Mouse (Mus musculus) MEL (cell line): ENCODE results near the gene Emp2. TPM values are rescaled to one million over a fixed set of nuclear protein-coding genes. Genes with fewer than 3 reads are reported as not detected.

ENCODE experiments used
- DNase-seq: peaks from one replicate; pipeline ENCODE4 v3.0.0; 2011; ENCODE audit warnings: low read depth, low spot score
- H3K27ac ChIP-seq: 2 replicates; pipeline ENCODE4 v1.5.1; 2012; ENCODE audit warnings: low read depth, mild to moderate bottlenecking, control low read depth, low read length, moderate library complexity; ENCODE audit not compliant: control insufficient read depth
- H3K27me3 ChIP-seq, 2 experiments: fragments of 150-350 bp in 1 of 2; sonication (generic) in 1 of 2; 2 replicates each; pipeline ENCODE4 v1.6.1; 2012; ENCODE audit warnings: low read length in 2 of 2, mild to moderate bottlenecking in 2 of 2, improper control_type of control experiment in 1 of 2, moderate library complexity in 1 of 2; ENCODE audit not compliant: insufficient read depth in 2 of 2, control insufficient read depth in 1 of 2
- H3K36me3 ChIP-seq, 2 experiments: 2 replicates each; pipeline ENCODE4 v1.6.1; 2012 to 2014; ENCODE audit warnings: low read length in 2 of 2, improper control_type of control experiment in 1 of 2, inconsistent platforms in 1 of 2, mild to moderate bottlenecking in 1 of 2; ENCODE audit not compliant: insufficient read depth in 2 of 2, control insufficient read depth in 1 of 2
- H3K4me1 ChIP-seq, 2 experiments: fragments of 150-350 bp in 1 of 2; sonication (generic) in 1 of 2; 2 replicates each; pipeline ENCODE4 v1.6.1; 2012; ENCODE audit warnings: low read length in 2 of 2, improper control_type of control experiment in 1 of 2, mild to moderate bottlenecking in 1 of 2; ENCODE audit not compliant: insufficient read depth in 2 of 2, control insufficient read depth in 1 of 2
- H3K4me3 ChIP-seq, 2 experiments: fragments of 150-350 bp in 1 of 2; sonication (generic) in 1 of 2; 2 replicates each; pipeline ENCODE4 v1.5.1; 2012; ENCODE audit warnings: low read depth in 2 of 2, low read length in 2 of 2, mild to moderate bottlenecking in 2 of 2, moderate library complexity in 2 of 2, control low read depth in 1 of 2, improper control_type of control experiment in 1 of 2; ENCODE audit not compliant: control insufficient read depth in 1 of 2, insufficient read depth in 1 of 2
- H3K79me2 ChIP-seq: 2 replicates; pipeline ENCODE4 v1.6.1; 2012; ENCODE audit warnings: mild to moderate bottlenecking, low read length, moderate library complexity; ENCODE audit not compliant: control insufficient read depth, poor library complexity, insufficient read depth
- H3K9ac ChIP-seq: 2 replicates; pipeline ENCODE4 v1.6.1; 2012; ENCODE audit warnings: low read depth, mild to moderate bottlenecking, control low read depth, low read length, moderate library complexity; ENCODE audit not compliant: control insufficient read depth, poor library complexity, severe bottlenecking
- H3K9me3 ChIP-seq: fragments of 150-350 bp; sonication (generic); replicated peaks from 2 replicates; pipeline ENCODE4 v1.6.1; 2012; ENCODE audit warnings: mild to moderate bottlenecking, low read length, improper control_type of control experiment, moderate library complexity; ENCODE audit not compliant: insufficient read depth
- CHD1 ChIP-seq: IDR thresholded peaks from 2 replicates; pipeline ENCODE4 v1.6.1; 2012; ENCODE audit warnings: low read depth, mild to moderate bottlenecking, inconsistent platforms, low read length, improper control_type of control experiment
- CHD2 ChIP-seq: IDR thresholded peaks from 2 replicates; pipeline ENCODE4 v1.6.1; 2011; ENCODE audit warnings: low read length, improper control_type of control experiment
- CTCF ChIP-seq, 3 experiments: IDR thresholded peaks in 2 of 3; conservative IDR thresholded peaks in 1 of 3; 2 replicates each; pipeline ENCODE4 v1.5.1; 2011 to 2012; ENCODE audit warnings: low read length in 3 of 3, low read depth in 2 of 3, mild to moderate bottlenecking in 2 of 3, improper control_type of control experiment in 1 of 3, inconsistent platforms in 1 of 3, mixed read lengths in 1 of 3, moderate library complexity in 1 of 3; ENCODE audit not compliant: control insufficient read depth in 1 of 3, insufficient read depth in 1 of 3, poor library complexity in 1 of 3, severe bottlenecking in 1 of 3
- E2F4 ChIP-seq: IDR thresholded peaks from 2 replicates; pipeline ENCODE4 v1.6.1; 2011; ENCODE audit warnings: low read depth, low read length, improper control_type of control experiment, borderline replicate concordance
- EP300 ChIP-seq, 2 experiments: IDR thresholded peaks; 2 replicates each; pipeline ENCODE4 v1.6.1; 2011; ENCODE audit warnings: improper control_type of control experiment in 2 of 2, low read length in 2 of 2, low read depth in 1 of 2, mild to moderate bottlenecking in 1 of 2
- HCFC1 ChIP-seq: IDR thresholded peaks from 2 replicates; pipeline ENCODE4 v1.6.1; 2012; ENCODE audit warnings: low read depth, mild to moderate bottlenecking, inconsistent platforms, low read length, improper control_type of control experiment, moderate library complexity
- KAT2A ChIP-seq: conservative IDR thresholded peaks from 2 replicates; pipeline ENCODE4 v1.6.1; 2012; ENCODE audit warnings: low read depth, low read length, improper control_type of control experiment, inconsistent platforms
- MAX ChIP-seq: IDR thresholded peaks from 2 replicates; pipeline ENCODE4 v1.6.1; 2011; ENCODE audit warnings: low read length, improper control_type of control experiment
- MAZ ChIP-seq: IDR thresholded peaks from 2 replicates; pipeline ENCODE4 v1.6.1; 2012; ENCODE audit warnings: low read depth, mild to moderate bottlenecking, inconsistent platforms, low read length, improper control_type of control experiment
- MXI1 ChIP-seq: IDR thresholded peaks from 2 replicates; pipeline ENCODE4 v1.6.1; 2011; ENCODE audit warnings: mild to moderate bottlenecking, low read depth, low read length, improper control_type of control experiment
- MYC ChIP-seq: IDR thresholded peaks from 2 replicates; pipeline ENCODE4 v1.6.1; 2011; ENCODE audit warnings: low read depth, mild to moderate bottlenecking, low read length, improper control_type of control experiment, moderate library complexity
- NELFE ChIP-seq: IDR thresholded peaks from 2 replicates; pipeline ENCODE4 v1.6.1; 2011; ENCODE audit warnings: low read depth, low read length, improper control_type of control experiment
- NRF1 ChIP-seq: IDR thresholded peaks from 2 replicates; pipeline ENCODE4 v1.6.1; 2014; ENCODE audit warnings: low read depth, mild to moderate bottlenecking, inconsistent platforms, low read length, improper control_type of control experiment, moderate library complexity; ENCODE audit not compliant: poor library complexity, insufficient read depth, severe bottlenecking
- POLR2AphosphoS2 ChIP-seq: IDR thresholded peaks from 2 replicates; pipeline ENCODE4 v1.6.1; 2011; ENCODE audit warnings: low read length, improper control_type of control experiment
- POLR2AphosphoS5 ChIP-seq: IDR thresholded peaks from 2 replicates; pipeline ENCODE4 v1.6.1; 2012; ENCODE audit warnings: low read depth, borderline replicate concordance, mild to moderate bottlenecking, inconsistent platforms, low read length, moderate library complexity, mixed read lengths
- RAD21 ChIP-seq: IDR thresholded peaks from 2 replicates; pipeline ENCODE4 v1.6.1; 2011; ENCODE audit warnings: mild to moderate bottlenecking, low read depth, low read length, improper control_type of control experiment
- SIN3A ChIP-seq: IDR thresholded peaks from 2 replicates; pipeline ENCODE4 v1.6.1; 2012; ENCODE audit warnings: low read length, improper control_type of control experiment, inconsistent platforms
- USF1 ChIP-seq: IDR thresholded peaks from 2 replicates; pipeline ENCODE4 v1.6.1; 2014; ENCODE audit warnings: low read depth, mild to moderate bottlenecking, inconsistent platforms, low read length, improper control_type of control experiment, moderate library complexity
- USF2 ChIP-seq, 2 experiments: IDR thresholded peaks; 2 replicates each; pipeline ENCODE4 v1.6.1; 2011 to 2012; ENCODE audit warnings: improper control_type of control experiment in 2 of 2, low read length in 2 of 2, borderline replicate concordance in 1 of 2, inconsistent platforms in 1 of 2, low read depth in 1 of 2, mild to moderate bottlenecking in 1 of 2; ENCODE audit not compliant: insufficient read depth in 1 of 2
- ZKSCAN1 ChIP-seq: IDR thresholded peaks from 2 replicates; pipeline ENCODE4 v1.6.1; 2012; ENCODE audit warnings: low read depth, mild to moderate bottlenecking, inconsistent platforms, low read length, improper control_type of control experiment, moderate library complexity
- ZMIZ1 ChIP-seq: IDR thresholded peaks from 2 replicates; pipeline ENCODE4 v1.6.1; 2012; ENCODE audit warnings: low read depth, mild to moderate bottlenecking, inconsistent platforms, low read length, improper control_type of control experiment, moderate library complexity
- polyA plus RNA-seq, 2 experiments: library from polyadenylated mRNA; stranded (reverse) in 1 of 2; unstranded in 1 of 2; fragments of >175 nt in 1 of 2; fragments of >200 nt in 1 of 2; gene quantifications; 2 replicates each; pipeline versions ENCODE4 v1.2.1 to v1.2.4; 2012; ENCODE audit warnings: low replicate concordance in 2 of 2, low read depth in 1 of 2; ENCODE audit not compliant: insufficient read length in 2 of 2, insufficient read depth in 1 of 2, missing spikeins in 1 of 2
- total RNA-seq: library from RNA; depleted of rRNA; stranded (reverse); fragments of 300-350 nt; gene quantifications from 2 replicates; pipeline ENCODE4 v1.2.3, GENCODE M21; 2012

The Emp2 gene
- total and polyA plus RNA-seq, 3 experiments = not detected

DNA sequence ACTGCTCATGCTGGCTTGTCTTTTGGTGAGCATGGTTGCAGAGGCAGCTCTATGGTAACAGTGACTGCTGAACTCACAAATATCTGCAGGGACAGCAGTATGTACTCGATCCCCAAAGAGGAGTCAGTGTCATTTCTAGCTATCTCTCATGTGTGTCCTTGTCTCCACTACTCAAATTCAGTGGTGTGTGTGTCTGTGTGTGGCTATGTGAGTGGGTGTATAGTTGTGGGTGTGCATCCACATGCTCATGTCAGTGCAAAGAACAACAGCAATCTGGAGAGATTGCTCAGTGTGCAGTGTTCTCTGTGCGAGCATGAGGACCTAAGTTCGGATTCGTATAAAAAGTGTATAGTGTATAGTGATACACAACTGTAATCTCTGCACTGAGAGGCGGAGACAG is 24.8 kb upstream of the Emp2 start:
- Histone ChIP-seq H3K4me3 (no peak overlapping the region), H3K36me3 (no peaks in the 10 kb centered on the region), H3K79me2 (no peaks in the 10 kb centered on the region), H3K27me3 (no peaks in the 10 kb centered on the region; a peak in 1 of 4 replicates), H3K27ac (no peak overlapping the region), H3K4me1 (no peaks in the 10 kb centered on the region), H3K9ac (no peak overlapping the region), H3K9me3 (no peaks in the 10 kb centered on the region)
- no peak for TF ChIP-seq USF1
- no peak for TF ChIP-seq USF2 (IDR thresholded peaks at IDR 0.05; ENCODE audit: borderline replicate concordance in 1 of 2, insufficient read depth in 1 of 2, low read depth in 1 of 2, low read length in 2 of 2)
- no peak for TF ChIP-seq NELFE
- TF ChIP-seq CHD2 = no peak
- no peak for TF ChIP-seq E2F4
- TF ChIP-seq MAZ = no peak
- no peak for TF ChIP-seq KAT2A
- no peak for DNase-seq

DNA sequence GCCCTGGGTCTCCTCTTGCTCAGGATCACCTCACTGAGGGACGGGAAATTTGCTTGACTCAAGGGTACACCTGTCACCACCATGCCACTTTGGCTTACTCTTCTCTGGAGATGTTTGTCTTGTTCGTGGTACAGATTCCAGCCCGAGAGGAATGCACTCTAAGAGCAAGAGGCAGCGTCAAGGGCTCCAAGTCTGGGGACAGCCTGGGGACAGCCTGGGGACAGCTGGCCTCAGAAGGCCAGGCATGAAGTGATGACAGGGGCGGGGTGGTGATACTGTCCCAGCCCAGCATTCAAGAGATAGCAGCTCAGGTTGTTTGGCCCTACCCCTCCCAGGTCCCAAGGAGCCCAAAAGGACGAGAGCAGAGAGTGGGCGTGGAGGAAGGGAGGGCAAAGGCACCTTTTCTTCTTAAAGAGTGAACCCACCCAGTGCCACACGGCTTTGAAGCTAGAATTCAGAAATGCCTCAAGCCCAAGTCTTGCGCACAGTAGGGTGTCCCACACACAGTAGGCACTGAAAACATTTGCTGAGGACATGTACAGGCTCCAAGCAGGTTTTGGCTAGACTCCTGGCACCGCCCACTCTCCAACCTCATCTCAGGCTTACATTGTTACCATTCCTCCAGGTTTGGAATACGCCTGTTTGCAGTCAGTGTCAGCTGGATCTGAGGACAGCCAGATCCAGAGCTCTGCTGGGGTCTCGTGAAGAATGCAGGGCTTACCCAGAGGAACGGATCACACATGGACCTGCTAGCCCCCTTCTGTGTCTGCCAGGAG is 23.8 kb upstream of the Emp2 start:
- DNase-seq = no peak
- Histone ChIP-seq H3K9me3 (no peaks in the 10 kb centered on the region), H3K4me3 (no peak overlapping the region), H3K27ac (no peak overlapping the region), H3K79me2 (no peaks in the 10 kb centered on the region)
- TF ChIP-seq HCFC1 (no peak), KAT2A (no peak), SIN3A (no peak), CTCF (IDR thresholded peaks at IDR 0.05 in 2 of 3, conservative IDR thresholded peaks at IDR 0.05 in 1 of 3; ENCODE audit: control insufficient read depth in 1 of 3, insufficient read depth in 1 of 3, low read depth in 2 of 3, low read length in 3 of 3, poor library complexity in 1 of 3, severe bottlenecking in 1 of 3) (no peak), MYC (no peak), MXI1 (no peak), CHD1 (no peak), NELFE (no peak), POLR2AphosphoS2 (no peak), POLR2AphosphoS5 (no peak), ZKSCAN1 (no peak), ZMIZ1 (no peak), NRF1 (no peak), MAZ (no peak), MAX (no peak), EP300 (IDR thresholded peaks at IDR 0.05; ENCODE audit: low read depth in 1 of 2, low read length in 2 of 2) (no peak), RAD21 (no peak)
- TF ChIP-seq, all 39 proteins: peak for 0
- Histone ChIP-seq H3K27me3 (no peaks in the 10 kb centered on the region; a peak in 1 of 4 replicates), H3K4me1 (no peaks in the 10 kb centered on the region), H3K36me3 (no peaks in the 10 kb centered on the region), H3K9ac (no peak overlapping the region)
